Mouse (Mus musculus) megakaryocyte, embryonic 14.5 days (primary cell): ENCODE data around the gene Cnga1.

ENCODE experiments used
- FLI1 ChIP-seq: IDR thresholded peaks from 2 replicates; pipeline ENCODE4 v1.6.1; 2012; ENCODE audit warnings: low read length, inconsistent platforms, mixed read lengths
- GATA1 ChIP-seq: IDR thresholded peaks from 3 replicates; pipeline ENCODE4 v1.6.1; 2012; ENCODE audit warnings: mixed read lengths, low read length, inconsistent platforms, borderline replicate concordance

DNA sequence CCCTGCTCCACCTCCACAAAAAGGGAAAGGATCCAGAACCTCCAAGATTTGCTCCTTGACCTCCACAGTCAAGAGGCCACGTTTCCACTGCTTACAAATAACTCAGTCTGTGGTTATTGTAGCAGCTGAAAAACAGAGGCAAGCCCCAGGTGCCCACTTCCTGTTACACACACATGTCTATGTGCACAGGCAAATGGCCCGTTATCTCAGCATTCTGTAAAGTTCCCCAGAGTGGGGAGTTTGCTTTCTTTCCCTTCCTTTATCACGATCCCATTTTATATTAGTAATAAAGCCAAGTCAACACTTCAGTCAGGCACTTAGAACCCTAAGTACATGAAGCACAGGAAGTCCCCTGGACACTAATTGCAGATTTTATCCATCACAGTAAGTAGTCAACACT, 8.0 kb downstream of the Cnga1 start:
- no peak for TF ChIP-seq GATA1
- TF ChIP-seq FLI1: no peak
